Mouse (Mus musculus) C2C12 (cell line): ENCODE measurements at regions not wholly inside any gene's neighbourhood (a gene's known extent, or its start where the extent isn't known, plus 50 kb on each side); places are given as distances from the start of the nearest gene placed in this dataset.
A peak's percentile ranks its signal among the peaks of the same experiment; 100 is the strongest.

Experiments
- H3K27me3 ChIP-seq: one replicate; pipeline ENCODE4 v1.6.1; 2011; ENCODE audit not compliant: control insufficient read depth, insufficient read depth, insufficient read length
- H3K36me3 ChIP-seq: one replicate; pipeline ENCODE4 v1.6.1; 2011; ENCODE audit not compliant: control insufficient read depth, insufficient read depth
- H3K4me3 ChIP-seq: one replicate; pipeline ENCODE4 v1.5.1; 2011; ENCODE audit warnings: mild to moderate bottlenecking, control low read depth; ENCODE audit not compliant: poor library complexity, insufficient read depth, severe bottlenecking
- H3K79me2 ChIP-seq: one replicate; pipeline ENCODE4 v1.6.1; 2011; ENCODE audit not compliant: control insufficient read depth, insufficient read depth
- H3K79me3 ChIP-seq: one replicate; pipeline ENCODE4 v1.6.1; 2011; ENCODE audit warnings: low read depth, control low read depth
- H3ac ChIP-seq: one replicate; pipeline ENCODE3; 2011; ENCODE audit warnings: low read depth; ENCODE audit not compliant: control insufficient read depth, insufficient read length
- CEBPB ChIP-seq: IDR thresholded peaks from one replicate; pipeline ENCODE4 v1.6.1; 2011; ENCODE audit warnings: low read depth, mild to moderate bottlenecking, control low read depth, moderate library complexity
- CTCF ChIP-seq: IDR thresholded peaks from one replicate; pipeline ENCODE4 v1.5.1; 2011; ENCODE audit not compliant: control insufficient read depth, insufficient read depth, insufficient read length
- FOSL1 ChIP-seq: IDR thresholded peaks from one replicate; pipeline ENCODE4 v1.8.0; 2011; ENCODE audit warnings: mild to moderate bottlenecking, low read length; ENCODE audit not compliant: poor library complexity, insufficient read depth, severe bottlenecking
- MAX ChIP-seq: IDR thresholded peaks from one replicate; pipeline ENCODE4 v1.6.1; 2011; ENCODE audit warnings: mild to moderate bottlenecking, control low read depth
- MYOD1 ChIP-seq: IDR thresholded peaks from one replicate; pipeline ENCODE4 v1.6.1; 2011; ENCODE audit warnings: low read depth; ENCODE audit not compliant: control insufficient read depth, insufficient read length
- MYOG ChIP-seq: IDR thresholded peaks from one replicate; pipeline ENCODE4 v1.6.1; 2011; ENCODE audit not compliant: control insufficient read depth, insufficient read length; ENCODE audit errors: extremely low read depth
- USF1 ChIP-seq: IDR thresholded peaks from one replicate; pipeline ENCODE4 v1.6.1; 2011; ENCODE audit warnings: low read depth, mild to moderate bottlenecking, control low read depth, moderate library complexity

GRCm38 (mm10) chr13:5591837-5592555, 269.3 kb upstream of the Klf6 start:
- Histone ChIP-seq H3ac (no peak overlapping the region), H3K4me3 (no peak overlapping the region), H3K36me3 (no peaks in the 10 kb centered on the region), H3K79me2 (no peaks in the 10 kb centered on the region), H3K27me3 (no peaks in the 10 kb centered on the region), H3K79me3 (no peaks in the 10 kb centered on the region)
- TF ChIP-seq CTCF, result no peak
- no peak for TF ChIP-seq MYOD1
- no peak for TF ChIP-seq FOSL1
- no peak for TF ChIP-seq MAX
- TF ChIP-seq USF1, result no peak
- TF ChIP-seq MYOG, result no peak
- no peak for TF ChIP-seq CEBPB

- Histone ChIP-seq H3K36me3 (no peaks in the 10 kb centered on the region), H3ac (no peak overlapping the region), H3K79me3 (no peaks in the 10 kb centered on the region), H3K27me3 (no peaks in the 10 kb centered on the region), H3K79me2 (no peaks in the 10 kb centered on the region), H3K4me3 (no peak overlapping the region)
- no peak for TF ChIP-seq USF1
- no peak for TF ChIP-seq CEBPB
- TF ChIP-seq MYOG, result no peak
- TF ChIP-seq MYOD1, result no peak
- TF ChIP-seq MAX, result no peak
- no peak for TF ChIP-seq FOSL1
- no peak for TF ChIP-seq CTCF
Measured at GRCm38 (mm10) chr13:5592556-5593061, 268.7 kb upstream of the Klf6 start.

- Histone ChIP-seq H3K4me3 (no peak overlapping the region), H3K27me3 (no peaks in the 10 kb centered on the region), H3K79me3 (no peaks in the 10 kb centered on the region), H3K79me2 (no peaks in the 10 kb centered on the region), H3K36me3 (no peaks in the 10 kb centered on the region), H3ac (no peak overlapping the region)
- TF ChIP-seq USF1, result no peak
Measured at GRCm38 (mm10) chr13:5601648-5602047, 259.6 kb upstream of the Klf6 start.

GRCm38 (mm10) chr13:5603905-5604596, 257.2 kb upstream of the Klf6 start:
- peak; percentile 25 for TF ChIP-seq USF1
- no peak for TF ChIP-seq CEBPB
- no peak for TF ChIP-seq CTCF
- no peak for TF ChIP-seq MYOG
- H3K4me3 ChIP-seq, result no peak overlapping the region
- no peaks in the 10 kb centered on the region for H3K79me3 ChIP-seq
- H3ac ChIP-seq, result no peak overlapping the region
- H3K36me3 ChIP-seq, result no peaks in the 10 kb centered on the region
- no peaks in the 10 kb centered on the region for H3K27me3 ChIP-seq
- no peaks in the 10 kb centered on the region for H3K79me2 ChIP-seq

- Histone ChIP-seq H3K27me3 (no peaks in the 10 kb centered on the region), H3K79me2 (no peaks in the 10 kb centered on the region), H3K4me3 (no peak overlapping the region), H3K79me3 (no peaks in the 10 kb centered on the region), H3ac (no peak overlapping the region), H3K36me3 (no peaks in the 10 kb centered on the region)
- TF ChIP-seq CEBPB (no peak), MAX (no peak), FOSL1 (no peak), MYOD1 (no peak)
Measured at GRCm38 (mm10) chr13:5605418-5605817, 255.9 kb upstream of the Klf6 start.

GRCm38 (mm10) chr13:5607462-5607861, 253.8 kb upstream of the Klf6 start:
- Histone ChIP-seq H3K4me3 (no peak overlapping the region), H3K79me3 (no peaks in the 10 kb centered on the region), H3K36me3 (no peaks in the 10 kb centered on the region), H3K79me2 (no peaks in the 10 kb centered on the region), H3K27me3 (no peaks in the 10 kb centered on the region), H3ac (no peak overlapping the region)
- TF ChIP-seq USF1 (no peak), MYOD1 (no peak), FOSL1 (no peak), MYOG (no peak), CEBPB (no peak), MAX (no peak), CTCF (no peak)
